Mouse (Mus musculus): ENCODE measurements around the gene Pdzd2. TPM values are rescaled to one million over a fixed set of nuclear protein-coding genes. Genes with fewer than 3 reads are reported as not detected.
"Not testable (repeated sequence)": the region's sequence is repeated elsewhere in the genome, so short reads cannot be mapped to it uniquely, and the experiment has no call there.

Pdzd2 gene
- polyA plus RNA-seq, 1 experiment from 2014 or later = 4.9 TPM

DNA sequence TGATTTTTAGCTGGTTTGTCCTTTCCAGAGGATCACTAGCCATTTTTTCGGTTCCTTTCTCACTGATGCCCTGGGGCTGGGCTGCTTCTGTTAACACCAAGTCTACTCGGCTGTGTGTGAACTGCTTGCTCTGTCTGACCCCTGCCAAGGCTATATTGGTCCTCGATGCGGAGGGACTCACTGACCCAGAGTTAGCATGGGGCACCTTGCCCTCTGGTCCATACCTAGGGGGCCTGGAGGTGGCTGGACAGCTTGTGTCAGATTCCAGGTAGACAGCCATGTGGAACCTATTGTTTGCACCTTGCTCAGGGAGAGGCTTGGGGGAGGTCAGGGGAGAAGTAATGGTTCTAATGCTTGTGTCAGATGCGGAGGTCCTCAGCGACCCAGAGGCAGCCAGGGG is 365.8 kb downstream of the Pdzd2 start:
- Histone ChIP-seq H3K27ac (no peak overlapping the region), H3K9me3 (no peaks in the 10 kb centered on the region), H3K4me3 (no peak overlapping the region), H3K27me3 (ENCODE audit: insufficient read depth, poor library complexity, severe bottlenecking) (peaks cover 42% of the 10 kb centered on the region), H3K36me3 (peaks cover 4% of the 10 kb centered on the region; the same call in 1 of the 2 replicates), H3K4me1 (replicated peaks) (peaks cover 36% of the 10 kb centered on the region)
- WGBS = 78% methylated on average over 6 of the region's 6 CpGs
- DNase-seq (ENCODE audit: low spot score) = no peak

- Histone ChIP-seq H3K36me3 (peaks cover 4% of the 10 kb centered on the region; the same call in 1 of the 2 replicates), H3K9me3 (no peaks in the 10 kb centered on the region), H3K4me3 (no peak overlapping the region), H3K27ac (0 out of 2 replicates have a peak overlapping the region, but pooled peaks have one; percentile 57), H3K27me3 (ENCODE audit: insufficient read depth, poor library complexity, severe bottlenecking) (peaks cover 42% of the 10 kb centered on the region), H3K4me1 (replicated peaks) (peaks cover 36% of the 10 kb centered on the region)
- no peak for DNase-seq (ENCODE audit: low spot score)
- 80% methylated on average over 14 of the region's 14 CpGs for WGBS
Measured at GRCm38 (mm10) chr15:12373496-12373895, 366.2 kb downstream of the Pdzd2 start.

DNA sequence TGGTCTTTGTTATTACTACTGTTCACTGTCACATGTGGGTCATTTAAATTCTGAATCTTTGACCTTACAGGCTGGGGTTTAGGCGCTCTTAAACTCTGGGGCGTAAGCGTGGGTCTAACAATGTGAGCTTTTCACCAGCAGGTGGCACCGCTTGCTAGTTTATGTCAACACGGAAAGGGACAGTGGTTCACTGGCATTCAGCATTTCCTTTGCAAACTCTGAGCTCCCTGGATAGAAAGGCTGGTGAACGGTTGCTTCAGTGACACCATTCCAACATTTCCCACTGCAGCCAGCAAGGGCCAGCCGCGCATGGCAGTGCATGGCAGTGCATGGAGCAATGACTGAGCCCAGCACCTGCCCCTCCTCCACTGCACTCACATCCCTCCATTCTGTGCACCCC is 368.5 kb downstream of the Pdzd2 start:
- no peaks in the 10 kb centered on the region for H3K9me3 ChIP-seq
- peak; percentile 71 for DNase-seq (ENCODE audit: low spot score)
- WGBS = 6% methylated on average over 8 of the region's 8 CpGs
- peaks cover 4% of the 10 kb centered on the region; the same call in 1 of the 2 replicates for H3K36me3 ChIP-seq
- no peak overlapping the region for H3K27ac ChIP-seq
- peaks cover 29% of the 10 kb centered on the region; the same call in 1 of the 2 replicates for H3K27me3 ChIP-seq (ENCODE audit: insufficient read depth, poor library complexity, severe bottlenecking)
- H3K4me3 ChIP-seq = no peak overlapping the region
- peaks cover 47% of the 10 kb centered on the region for H3K4me1 ChIP-seq (replicated peaks)

DNA sequence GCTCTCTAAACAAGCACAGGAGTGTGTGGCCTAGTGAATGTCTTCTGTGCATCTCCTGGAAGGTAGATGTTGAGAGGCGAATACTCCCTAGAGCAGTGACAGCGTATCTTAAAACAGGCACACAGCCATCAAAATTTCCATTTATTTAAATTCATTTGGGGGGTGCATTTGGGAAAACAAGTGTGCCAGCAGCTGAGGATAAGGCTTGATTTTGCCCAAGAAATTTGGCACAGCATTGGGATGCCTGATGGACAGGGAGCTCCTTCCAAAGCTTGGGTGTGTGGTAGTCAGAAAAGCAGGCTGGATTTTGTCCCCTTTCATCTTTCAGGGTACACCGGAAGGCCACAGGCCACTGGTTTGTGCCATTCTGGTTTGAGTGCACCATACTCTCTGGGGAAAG is 369.6 kb downstream of the Pdzd2 start:
- Histone ChIP-seq H3K27me3 (ENCODE audit: insufficient read depth, poor library complexity, severe bottlenecking) (peaks cover 27% of the 10 kb centered on the region; the same call in 1 of the 2 replicates), H3K9me3 (no peaks in the 10 kb centered on the region), H3K36me3 (peaks cover 4% of the 10 kb centered on the region; the same call in 1 of the 2 replicates), H3K4me1 (replicated peaks) (peaks cover 47% of the 10 kb centered on the region), H3K27ac (no peak overlapping the region), H3K4me3 (no peak overlapping the region)
- 93% methylated on average over 3 of the region's 3 CpGs for WGBS
- no peak for DNase-seq (ENCODE audit: low spot score)

DNA sequence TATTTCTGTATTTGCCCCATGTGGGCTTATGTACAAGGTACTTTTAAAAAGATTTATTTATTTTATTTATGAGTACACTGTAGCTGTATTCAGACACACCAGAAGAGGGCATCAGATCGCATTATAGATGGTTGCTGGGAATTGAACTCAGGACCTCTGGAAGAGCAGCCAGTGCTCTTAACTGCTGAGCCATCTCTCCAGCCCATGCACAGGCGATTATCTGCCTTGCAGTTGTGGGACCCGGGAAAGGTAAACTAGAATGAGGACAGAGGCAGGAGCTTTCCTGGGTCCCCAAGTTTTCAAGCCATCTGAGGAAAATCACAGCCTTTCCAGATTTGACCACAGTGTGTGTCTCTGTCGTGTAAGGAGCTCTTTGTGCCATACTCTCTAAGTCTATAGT is 370.9 kb downstream of the Pdzd2 start:
- H3K9me3 ChIP-seq = no peaks in the 10 kb centered on the region
- H3K4me3 ChIP-seq = no peak overlapping the region
- peaks cover 4% of the 10 kb centered on the region; the same call in 1 of the 2 replicates for H3K36me3 ChIP-seq
- no peak for DNase-seq (ENCODE audit: low spot score)
- H3K27ac ChIP-seq = no peak overlapping the region
- 88% methylated on average over 4 of the region's 4 CpGs for WGBS
- peaks cover 42% of the 10 kb centered on the region for H3K4me1 ChIP-seq (replicated peaks)
- peaks cover 18% of the 10 kb centered on the region; the same call in 1 of the 2 replicates for H3K27me3 ChIP-seq (ENCODE audit: insufficient read depth, poor library complexity, severe bottlenecking)

DNA sequence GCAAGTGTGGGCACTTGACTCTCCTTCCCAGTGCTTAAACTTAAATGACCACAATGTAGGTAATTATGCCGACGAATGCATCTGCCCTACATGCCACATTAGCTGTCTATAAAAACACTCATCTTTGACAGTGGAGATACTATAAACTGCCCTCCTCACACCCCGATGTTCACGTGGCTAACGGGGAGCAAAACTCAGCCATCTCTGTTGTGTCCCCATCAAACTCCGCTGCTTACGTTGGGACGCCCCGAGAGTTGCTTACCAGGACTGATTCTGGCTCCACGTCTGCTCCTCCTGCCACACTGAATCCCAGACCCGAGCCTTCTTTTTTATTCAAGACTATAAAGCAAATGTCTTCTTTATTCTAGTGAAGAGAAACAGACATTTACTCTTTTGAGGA is 371.4 kb downstream of the Pdzd2 start:
- no peak overlapping the region for H3K27ac ChIP-seq
- H3K27me3 ChIP-seq (ENCODE audit: insufficient read depth, poor library complexity, severe bottlenecking) = peaks cover 14% of the 10 kb centered on the region; the same call in 1 of the 2 replicates
- peaks cover 4% of the 10 kb centered on the region; the same call in 1 of the 2 replicates for H3K36me3 ChIP-seq
- H3K4me1 ChIP-seq (replicated peaks) = peaks cover 37% of the 10 kb centered on the region
- H3K9me3 ChIP-seq = no peaks in the 10 kb centered on the region
- DNase-seq (ENCODE audit: low spot score) = no peak
- H3K4me3 ChIP-seq = no peak overlapping the region
- WGBS = 79% methylated on average over 11 of the region's 11 CpGs

DNA sequence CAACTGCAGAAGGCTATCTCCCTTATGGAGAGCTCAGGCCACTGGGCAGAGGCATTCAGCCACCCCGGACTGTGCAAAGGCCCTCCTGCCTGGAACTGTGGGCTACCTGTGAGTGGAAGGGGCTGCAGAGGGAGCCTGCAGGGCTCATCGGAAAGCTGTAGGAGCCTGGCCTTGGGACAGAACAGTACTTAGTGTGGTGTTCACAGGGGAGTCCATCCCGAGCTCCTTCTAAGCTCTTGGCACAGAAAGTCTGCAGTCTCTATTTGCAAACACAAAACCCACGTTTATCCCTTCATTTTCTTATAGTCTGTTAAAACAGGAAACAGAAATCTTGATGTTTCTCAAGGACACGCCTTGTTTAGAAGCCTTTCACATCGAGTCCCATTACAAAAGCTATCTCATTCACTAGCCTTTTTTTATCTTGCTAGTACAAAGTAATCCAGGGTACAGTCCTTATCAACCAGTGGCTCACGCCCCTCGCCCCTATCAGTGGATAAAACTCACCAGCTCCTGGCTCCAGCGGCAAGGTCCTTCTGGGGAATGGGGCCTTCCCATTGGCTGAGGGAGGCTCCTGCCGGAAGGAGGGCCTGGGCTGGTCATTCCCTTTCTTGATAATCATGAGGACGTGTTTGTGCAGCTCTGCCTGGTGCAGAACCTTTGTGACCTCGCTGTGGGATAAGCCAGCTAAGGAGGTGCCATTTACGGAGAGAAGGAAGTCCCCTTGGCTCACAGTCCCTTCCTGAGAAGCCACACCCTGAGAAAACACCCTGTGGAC is 372.2 kb downstream of the Pdzd2 start:
- H3K4me1 ChIP-seq (replicated peaks) = peaks cover 35% of the 10 kb centered on the region
- H3K9me3 ChIP-seq = no peaks in the 10 kb centered on the region
- H3K27ac ChIP-seq = peak overlapping the region; percentile 72; the same call in 1 of the 2 replicates
- WGBS = 59% methylated on average over 13 of the region's 13 CpGs
- peaks cover 1% of the 10 kb centered on the region; the same call in 1 of the 2 replicates for H3K36me3 ChIP-seq
- no peak overlapping the region for H3K4me3 ChIP-seq
- peaks cover 7% of the 10 kb centered on the region; the same call in 1 of the 2 replicates for H3K27me3 ChIP-seq (ENCODE audit: insufficient read depth, poor library complexity, severe bottlenecking)
- no peak for DNase-seq (ENCODE audit: low spot score)

DNA sequence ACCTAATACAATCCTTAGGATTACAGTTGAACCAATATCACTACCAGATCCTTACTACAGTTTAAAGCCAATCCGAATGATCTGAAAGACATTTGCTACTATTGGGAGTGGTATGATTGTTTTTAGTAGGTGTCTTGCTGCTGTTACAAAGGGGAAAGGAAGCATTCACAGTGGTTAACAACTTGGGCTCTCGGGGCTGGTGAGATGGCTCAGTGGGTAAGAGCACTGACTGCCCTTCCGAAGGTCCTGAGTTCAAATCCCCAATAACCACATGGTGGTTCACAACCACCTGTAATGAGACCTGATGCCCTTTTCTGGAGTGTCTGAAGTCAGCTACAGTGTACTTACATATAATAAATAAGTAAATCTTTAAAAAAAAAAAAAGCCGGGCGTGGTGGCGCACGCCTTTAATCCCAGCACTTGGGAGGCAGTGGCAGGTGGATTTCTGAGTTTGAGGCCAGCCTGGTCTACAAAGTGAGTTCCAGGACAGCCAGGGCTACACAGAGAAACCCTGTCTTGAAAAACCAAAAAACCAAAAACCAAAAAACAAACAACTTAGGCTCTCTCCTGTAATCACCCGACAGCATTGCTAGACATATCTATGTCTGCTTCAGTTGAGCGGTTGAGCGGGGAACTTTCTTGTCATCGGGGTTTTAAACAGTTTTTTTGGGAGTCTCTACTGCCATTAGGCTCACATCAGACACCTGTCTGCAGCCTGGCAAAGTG is 373.0 kb downstream of the Pdzd2 start:
- peak overlapping the region; percentile 72; the same call in 1 of the 2 replicates for H3K27ac ChIP-seq
- WGBS = 89% methylated on average over 11 of the region's 11 CpGs

DNA sequence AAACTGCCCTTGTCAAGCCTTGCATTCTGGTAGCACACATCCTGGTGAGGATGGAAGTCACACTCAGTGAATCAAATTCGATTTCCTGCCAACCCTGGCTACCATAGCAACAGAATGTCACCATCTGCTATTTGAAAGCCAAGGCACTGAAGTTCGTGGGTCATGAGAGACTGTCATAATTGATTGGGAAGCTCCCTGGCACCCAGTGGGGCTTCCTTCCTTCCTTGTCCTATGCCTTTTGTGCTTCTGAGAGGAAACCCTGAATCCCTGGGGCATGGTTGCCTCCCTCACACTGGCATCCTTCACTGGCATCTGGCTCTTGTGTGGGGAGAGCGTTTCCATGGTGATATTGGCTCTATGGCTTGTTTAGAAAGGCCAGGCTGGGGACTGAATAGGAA is 373.7 kb downstream of the Pdzd2 start:
- Histone ChIP-seq H3K27me3 (ENCODE audit: insufficient read depth, poor library complexity, severe bottlenecking) (peaks cover 4% of the 10 kb centered on the region; the same call in 1 of the 2 replicates), H3K27ac (0 out of 2 replicates have a peak overlapping the region, but pooled peaks have one; percentile 6)
- WGBS = 25% methylated on average over 3 of the region's 3 CpGs

More for the DNA sequence above, 373.0 kb downstream of the Pdzd2 start:
- H3K9me3 ChIP-seq; H3K36me3 ChIP-seq; DNase-seq (ENCODE audit: low spot score); H3K27me3 ChIP-seq (ENCODE audit: insufficient read depth, poor library complexity, severe bottlenecking); H3K4me3 ChIP-seq: not testable (repeated sequence)
- peaks cover 35% of the 10 kb centered on the region for H3K4me1 ChIP-seq (replicated peaks)

GRCm38 (mm10) chr15:12365416-12366071 is 374.2 kb downstream of the Pdzd2 start:
- WGBS = 78% methylated on average over 15 of the region's 15 CpGs
- H3K27ac ChIP-seq = 0 out of 2 replicates have a peak overlapping the region, but pooled peaks have one; percentile 9

More for the DNA sequence above, 373.7 kb downstream of the Pdzd2 start:
- Histone ChIP-seq H3K9me3 (no peaks in the 10 kb centered on the region), H3K36me3 (no peaks in the 10 kb centered on the region), H3K4me3 (no peak overlapping the region), H3K4me1 (replicated peaks) (peaks cover 31% of the 10 kb centered on the region)
- peak; percentile 69 for DNase-seq (ENCODE audit: low spot score)

DNA sequence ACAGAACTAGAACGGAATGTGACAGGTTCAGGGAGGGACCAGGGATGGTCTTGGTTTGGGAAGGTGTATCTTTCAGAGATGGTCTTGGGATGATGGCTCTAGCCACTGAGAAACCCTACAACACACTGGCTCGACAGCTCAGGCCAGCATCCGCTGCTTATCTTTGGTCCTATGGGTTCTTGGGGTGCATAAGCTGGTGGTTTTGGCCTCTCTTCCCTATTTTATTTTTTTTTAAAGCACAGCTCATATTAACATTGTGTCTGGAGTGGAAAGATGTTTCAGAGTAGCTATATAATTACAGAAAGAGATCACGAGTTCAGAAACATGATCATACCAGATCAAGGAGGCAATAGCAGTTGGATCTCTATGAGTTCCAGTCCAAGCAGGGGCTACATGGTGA is 375.6 kb downstream of the Pdzd2 start:
- DNase-seq (ENCODE audit: low spot score) = no peak
- Histone ChIP-seq H3K4me1 (replicated peaks) (peaks cover 31% of the 10 kb centered on the region), H3K36me3 (0 out of 2 replicates have a peak, but pooled peaks cover 4% of the 10 kb centered on the region), H3K4me3 (no peak overlapping the region), H3K27ac (no peak overlapping the region), H3K9me3 (no peaks in the 10 kb centered on the region), H3K27me3 (ENCODE audit: insufficient read depth, poor library complexity, severe bottlenecking) (no peaks in the 10 kb centered on the region)
- WGBS = 92% methylated on average over 4 of the region's 4 CpGs

More at GRCm38 (mm10) chr15:12365416-12366071, 374.2 kb downstream of the Pdzd2 start:
- no peak for DNase-seq (ENCODE audit: low spot score)
- 0 out of 2 replicates have a peak, but pooled peaks cover 3% of the 10 kb centered on the region for H3K36me3 ChIP-seq
- H3K4me3 ChIP-seq = no peak overlapping the region
- no peaks in the 10 kb centered on the region for H3K9me3 ChIP-seq
- peaks cover 31% of the 10 kb centered on the region for H3K4me1 ChIP-seq (replicated peaks)
- H3K27me3 ChIP-seq (ENCODE audit: insufficient read depth, poor library complexity, severe bottlenecking) = peaks cover 4% of the 10 kb centered on the region; the same call in 1 of the 2 replicates

GRCm38 (mm10) chr15:12362701-12363040 is 377.1 kb downstream of the Pdzd2 start:
- WGBS = 90% methylated on average over 6 of the region's 6 CpGs
- no peak for DNase-seq (ENCODE audit: low spot score)

More at GRCm38 (mm10) chr15:12362701-12363040, 377.1 kb downstream of the Pdzd2 start:
- H3K4me3 ChIP-seq = no peak overlapping the region
- peaks cover 23% of the 10 kb centered on the region for H3K4me1 ChIP-seq (replicated peaks)
- 0 out of 2 replicates have a peak, but pooled peaks cover 4% of the 10 kb centered on the region for H3K36me3 ChIP-seq
- H3K9me3 ChIP-seq = no peaks in the 10 kb centered on the region
- H3K27me3 ChIP-seq (ENCODE audit: insufficient read depth, poor library complexity, severe bottlenecking) = no peaks in the 10 kb centered on the region
- H3K27ac ChIP-seq = no peak overlapping the region
